Mouse (Mus musculus) thymus, adult 2 months (tissue): ENCODE results near the gene Bdkrb2. TPM values are rescaled to one million over a fixed set of nuclear protein-coding genes. Genes with fewer than 3 reads are reported as not detected.

Source experiments
- DNase-seq: peaks from one replicate; pipeline ENCODE4 v3.0.0; 2021
- H3K27ac ChIP-seq: fragments of 200-500 bp; 2 replicates; pipeline ENCODE4 v1.5.1; 2012; ENCODE audit warnings: low read length, control low read depth; ENCODE audit not compliant: control insufficient read depth, insufficient read depth
- H3K27me3 ChIP-seq: fragments of 200-500 bp; 2 replicates; pipeline ENCODE4 v1.6.1; 2012; ENCODE audit warnings: mild to moderate bottlenecking, low read length, moderate library complexity, mixed read lengths; ENCODE audit not compliant: control insufficient read depth, insufficient read depth
- H3K36me3 ChIP-seq: fragments of 200-500 bp; 2 replicates; pipeline ENCODE4 v1.6.1; 2012; ENCODE audit warnings: mild to moderate bottlenecking, low read length, moderate library complexity; ENCODE audit not compliant: control insufficient read depth, insufficient read depth
- H3K4me1 ChIP-seq: fragments of 200-500 bp; replicated peaks from 2 replicates; pipeline ENCODE4 v1.6.1; 2012; ENCODE audit warnings: low read length; ENCODE audit not compliant: control insufficient read depth, insufficient read depth
- H3K4me3 ChIP-seq: fragments of 200-500 bp; 2 replicates; pipeline ENCODE4 v1.5.1; 2012; ENCODE audit warnings: mild to moderate bottlenecking, low read length, control low read depth, moderate library complexity; ENCODE audit not compliant: control insufficient read depth, insufficient read depth
- CTCF ChIP-seq: fragments of 200-500 bp; IDR thresholded peaks from 2 replicates; pipeline ENCODE4 v1.5.1; 2012; ENCODE audit warnings: mild to moderate bottlenecking, control low read depth, low read length, moderate library complexity, borderline replicate concordance; ENCODE audit not compliant: control insufficient read depth, poor library complexity, insufficient read depth; ENCODE audit errors: extremely low read depth
- POLR2A ChIP-seq: fragments of 200-500 bp; IDR thresholded peaks from 2 replicates; pipeline ENCODE4 v1.6.1; 2012; ENCODE audit warnings: mild to moderate bottlenecking, low read length, control low read depth, moderate library complexity; ENCODE audit not compliant: control insufficient read depth, poor library complexity, insufficient read depth; ENCODE audit errors: extremely low read depth
- WGBS: fragments of 180-500 bp; shearing (Covaris S2); methylation state at CpG from one replicate; pipeline ENCODE4 v1.1.7; 2018; 5-methylcytosine and 5-hydroxymethylcytosine counted together
- polyA plus RNA-seq: library from polyadenylated mRNA; depleted of rRNA; stranded (reverse); fragments of >200 nt; gene quantifications from 2 replicates; pipeline ENCODE4 v1.2.3, GENCODE M21; 2012

Gene Bdkrb2
- polyA plus RNA-seq, 1 experiment, result 1.4 TPM

GRCm38 (mm10) chr12:105544872-105545271, 18.2 kb upstream of the Bdkrb2 start:
- TF ChIP-seq POLR2A (no peak), CTCF (no peak)
- H3K4me1 ChIP-seq, result no peaks in the 10 kb centered on the region
- H3K4me3 ChIP-seq, result no peak overlapping the region
- H3K27me3 ChIP-seq, result no peaks in the 10 kb centered on the region
- H3K36me3 ChIP-seq, result no peaks in the 10 kb centered on the region
- WGBS, result 86% methylated on average over 7 of the region's 7 CpGs
- DNase-seq, result no peak
- H3K27ac ChIP-seq, result no peak overlapping the region

- no peaks in the 10 kb centered on the region for H3K36me3 ChIP-seq
- no peaks in the 10 kb centered on the region for H3K27me3 ChIP-seq
- WGBS, result 60% methylated on average over 17 of the region's 17 CpGs
- TF ChIP-seq POLR2A (no peak), CTCF (no peak)
- no peak for DNase-seq
- H3K27ac ChIP-seq, result no peak overlapping the region
- H3K4me1 ChIP-seq, result no peaks in the 10 kb centered on the region
- no peak overlapping the region for H3K4me3 ChIP-seq
These were observed 17.2 kb upstream of the Bdkrb2 start for GRCm38 (mm10) chr12:105545696-105546435.

GRCm38 (mm10) chr12:105546538-105546937, 16.5 kb upstream of the Bdkrb2 start:
- no peaks in the 10 kb centered on the region for H3K4me1 ChIP-seq
- no peak overlapping the region for H3K27ac ChIP-seq
- TF ChIP-seq CTCF (no peak), POLR2A (no peak)
- H3K36me3 ChIP-seq, result no peaks in the 10 kb centered on the region
- DNase-seq, result no peak
- no peaks in the 10 kb centered on the region for H3K27me3 ChIP-seq
- WGBS, result 76% methylated on average over 6 of the region's 6 CpGs
- no peak overlapping the region for H3K4me3 ChIP-seq

GRCm38 (mm10) chr12:105547151-105547550, 15.9 kb upstream of the Bdkrb2 start:
- no peaks in the 10 kb centered on the region for H3K27me3 ChIP-seq
- no peak overlapping the region for H3K4me3 ChIP-seq
- H3K36me3 ChIP-seq, result no peaks in the 10 kb centered on the region
- no peaks in the 10 kb centered on the region for H3K4me1 ChIP-seq
- no peak overlapping the region for H3K27ac ChIP-seq
- no peak for DNase-seq
- 62% methylated on average over 2 of the region's 2 CpGs for WGBS
- no peak for TF ChIP-seq POLR2A
- TF ChIP-seq CTCF, result no peak

GRCm38 (mm10) chr12:105548001-105548400, 15.0 kb upstream of the Bdkrb2 start:
- H3K4me1 ChIP-seq, result no peaks in the 10 kb centered on the region
- H3K27ac ChIP-seq, result no peak overlapping the region
- WGBS, result 64% methylated on average over 2 of the region's 2 CpGs
- DNase-seq, result no peak
- H3K4me3 ChIP-seq, result no peak overlapping the region
- H3K27me3 ChIP-seq, result no peaks in the 10 kb centered on the region
- no peaks in the 10 kb centered on the region for H3K36me3 ChIP-seq
- no peak for TF ChIP-seq POLR2A
- no peak for TF ChIP-seq CTCF

- no peaks in the 10 kb centered on the region for H3K27me3 ChIP-seq
- no peak for TF ChIP-seq POLR2A
- no peak for TF ChIP-seq CTCF
- DNase-seq, result no peak
- 92% methylated on average over 6 of the region's 6 CpGs for WGBS
- no peaks in the 10 kb centered on the region for H3K36me3 ChIP-seq
- H3K27ac ChIP-seq, result no peak overlapping the region
- no peaks in the 10 kb centered on the region for H3K4me1 ChIP-seq
- no peak overlapping the region for H3K4me3 ChIP-seq
These were observed 14.1 kb upstream of the Bdkrb2 start for GRCm38 (mm10) chr12:105548881-105549280.
